Mouse (Mus musculus) stomach, postnatal 0 days (tissue): ENCODE data around the gene Mab21l3. TPM values are rescaled to one million over a fixed set of nuclear protein-coding genes. Genes with fewer than 3 reads are reported as not detected.

Experiments
- ATAC-seq: fragments of 200-750 bp; cut with Nextera tagmentation; 2 replicates; pipeline ENCODE4 v1.8.0; 2017; ENCODE audit not compliant: low FRiP score, low TSS enrichment
- DNase-seq: peaks from one replicate; pipeline ENCODE4 v3.0.0-alpha.2; 2016; ENCODE audit warnings: low spot score
- H3K27ac ChIP-seq: fragments of 300-500 bp; sonication (generic); replicated peaks from 2 replicates; pipeline ENCODE4 v1.5.1; 2014; ENCODE audit warnings: mild to moderate bottlenecking, control low read depth
- H3K27me3 ChIP-seq: fragments of 300-500 bp; sonication (generic); 2 replicates; pipeline ENCODE4 v1.6.1; 2014; ENCODE audit warnings: low read length; ENCODE audit not compliant: control insufficient read depth, insufficient read depth
- H3K36me3 ChIP-seq: fragments of 300-500 bp; sonication (generic); 2 replicates; pipeline ENCODE4 v1.6.1; 2014; ENCODE audit warnings: low read length, mixed read lengths; ENCODE audit not compliant: control insufficient read depth, insufficient read depth
- H3K4me1 ChIP-seq: fragments of 300-500 bp; sonication (generic); replicated peaks from 2 replicates; pipeline ENCODE4 v1.6.1; 2014; ENCODE audit warnings: antibody characterized with exemption; ENCODE audit not compliant: control insufficient read depth, insufficient read depth
- H3K4me2 ChIP-seq: fragments of 300-500 bp; sonication (generic); replicated peaks from 2 replicates; pipeline ENCODE4 v1.6.1; 2014; ENCODE audit warnings: low read depth, mild to moderate bottlenecking, control low read depth, moderate library complexity
- H3K4me3 ChIP-seq: fragments of 300-500 bp; sonication (generic); 2 replicates; pipeline ENCODE4 v1.5.1; 2014; ENCODE audit warnings: low read depth, low read length, control low read depth
- H3K9ac ChIP-seq: fragments of 300-500 bp; sonication (generic); 2 replicates; pipeline ENCODE4 v1.6.1; 2014; ENCODE audit warnings: mild to moderate bottlenecking, low read length, control low read depth, mixed read lengths
- H3K9me3 ChIP-seq: fragments of 300-500 bp; sonication (generic); 2 replicates; pipeline ENCODE4 v1.6.1; 2016; ENCODE audit warnings: low read length; ENCODE audit not compliant: control insufficient read depth
- CTCF ChIP-seq: IDR thresholded peaks from 2 replicates; pipeline ENCODE4 v1.5.1; 2016; ENCODE audit warnings: antibody characterized with exemption, low read depth, mild to moderate bottlenecking, moderate library complexity
- EP300 ChIP-seq: optimal IDR thresholded peaks from 2 replicates; pipeline ENCODE3; 2016; ENCODE audit warnings: antibody characterized with exemption
- WGBS: fragments of 180-500 bp; shearing (Covaris S2); extraction: QIAGEN DNeasy Blood & Tissue Kit; methylation state at CpG from one replicate; pipeline ENCODE4 v1.1.7; 2014; 5-methylcytosine and 5-hydroxymethylcytosine counted together
- polyA plus RNA-seq: library from polyadenylated mRNA; unstranded; fragments of >200 nt; fragmentation: Nextera tagmentation; extraction: Ambion mirVana; gene quantifications from 2 replicates; pipeline ENCODE4 v1.2.1, GENCODE M21; 2015

Mab21l3 gene
- polyA plus RNA-seq, 1 experiment from 2014 or later: 0.67 TPM

GRCm38 (mm10) chr3:101859740-101860139 lies 11.0 kb upstream of the Mab21l3 start:
- Histone ChIP-seq H3K4me2 (no peak overlapping the region), H3K27me3 (no peaks in the 10 kb centered on the region), H3K4me1 (no peaks in the 10 kb centered on the region), H3K4me3 (no peak overlapping the region), H3K9ac (no peak overlapping the region), H3K27ac (no peak overlapping the region), H3K9me3 (no peaks in the 10 kb centered on the region), H3K36me3 (peaks cover 11% of the 10 kb centered on the region; the same call in 1 of the 2 replicates)
- no peak for TF ChIP-seq CTCF
- no peak for TF ChIP-seq EP300
- DNase-seq (no peak), ATAC-seq (no peak)
- 85% methylated on average over 7 of the region's 7 CpGs for WGBS

GRCm38 (mm10) chr3:101854075-101854474 lies 5.3 kb upstream of the Mab21l3 start:
- TF ChIP-seq CTCF (no peak), EP300 (no peak)
- no peak overlapping the region for H3K4me3 ChIP-seq
- H3K9ac ChIP-seq: no peak overlapping the region
- no peak for ATAC-seq
- H3K27me3 ChIP-seq: no peaks in the 10 kb centered on the region
- WGBS: 79% methylated on average over 1 of the region's 1 CpGs
- H3K4me1 ChIP-seq: no peaks in the 10 kb centered on the region
- no peak overlapping the region for H3K4me2 ChIP-seq
- no peaks in the 10 kb centered on the region; the same call in 1 of the 2 replicates for H3K36me3 ChIP-seq
- H3K9me3 ChIP-seq: no peaks in the 10 kb centered on the region
- no peak for DNase-seq
- no peak overlapping the region for H3K27ac ChIP-seq

GRCm38 (mm10) chr3:101851363-101851762 lies 2.6 kb upstream of the Mab21l3 start:
- no peak for ATAC-seq
- TF ChIP-seq EP300: no peak
- TF ChIP-seq CTCF: no peak
- Histone ChIP-seq H3K36me3 (no peaks in the 10 kb centered on the region), H3K9ac (no peak overlapping the region), H3K27me3 (no peaks in the 10 kb centered on the region), H3K4me1 (no peaks in the 10 kb centered on the region), H3K4me2 (no peak overlapping the region), H3K9me3 (no peaks in the 10 kb centered on the region), H3K4me3 (no peak overlapping the region), H3K27ac (no peak overlapping the region)
- WGBS: 67% methylated on average over 6 of the region's 6 CpGs
- DNase-seq: no peak

GRCm38 (mm10) chr3:101846096-101846495 lies 2.7 kb downstream of the Mab21l3 start:
- WGBS: 57% methylated on average over 4 of the region's 4 CpGs
- H3K9ac ChIP-seq: no peak overlapping the region

GRCm38 (mm10) chr3:101842372-101843094 lies 6.2 kb downstream of the Mab21l3 start:
- Histone ChIP-seq H3K9me3 (no peaks in the 10 kb centered on the region), H3K4me3 (no peak overlapping the region), H3K4me2 (no peak overlapping the region), H3K4me1 (no peaks in the 10 kb centered on the region), H3K27me3 (no peaks in the 10 kb centered on the region), H3K36me3 (no peaks in the 10 kb centered on the region), H3K9ac (no peak overlapping the region), H3K27ac (no peak overlapping the region)
- DNase-seq: no peak
- no peak for ATAC-seq
- 70% methylated on average over 7 of the region's 7 CpGs for WGBS
- TF ChIP-seq CTCF (no peak), EP300 (no peak)

More at GRCm38 (mm10) chr3:101846096-101846495, 2.7 kb downstream of the Mab21l3 start:
- H3K27ac ChIP-seq: no peak overlapping the region
- H3K9me3 ChIP-seq: no peaks in the 10 kb centered on the region
- no peak overlapping the region for H3K4me3 ChIP-seq
- ATAC-seq: no peak
- no peak overlapping the region for H3K4me2 ChIP-seq
- no peaks in the 10 kb centered on the region for H3K4me1 ChIP-seq
- TF ChIP-seq CTCF: no peak
- TF ChIP-seq EP300: no peak
- DNase-seq: no peak
- no peaks in the 10 kb centered on the region for H3K27me3 ChIP-seq
- H3K36me3 ChIP-seq: no peaks in the 10 kb centered on the region

GRCm38 (mm10) chr3:101839327-101839726 lies 9.4 kb downstream of the Mab21l3 start:
- 90% methylated on average over 9 of the region's 9 CpGs for WGBS
- Histone ChIP-seq H3K9ac (no peak overlapping the region), H3K9me3 (no peaks in the 10 kb centered on the region), H3K4me2 (no peak overlapping the region), H3K27ac (no peak overlapping the region), H3K27me3 (no peaks in the 10 kb centered on the region), H3K36me3 (no peaks in the 10 kb centered on the region), H3K4me1 (peaks cover 3% of the 10 kb centered on the region; the same call in 1 of the 2 replicates), H3K4me3 (no peak overlapping the region)
- DNase-seq (no peak), ATAC-seq (no peak)
- peak; percentile 43 for TF ChIP-seq CTCF
- no peak for TF ChIP-seq EP300
